In genomic region chr11:103223951-103224456, GRCm38 (mm10) we compare ENCODE assay signal across 10 mouse cellular contexts. TPM values are rescaled to one million over a fixed set of nuclear protein-coding genes. Genes with fewer than 3 reads are reported as not detected.
DNase-seq lines count a peak whose midpoint lies in the region; ATAC-seq lines count a peak whose summit lies in the region.
"Had no signal": no experiment of that assay in that cellular context is flagged by ENCODE, and none has a peak within 500 bp of the region (broad histone marks: within the 10 kb centered on the region; RNA-seq: fewer than 3 reads in every experiment).

No protein-coding gene starts in this region.

- H3K36me3 ChIP-seq in kidney, embryonic 16.5 days (ENCODE audit: insufficient read depth, low read length), result peaks cover 60% of the 10 kb centered on the region
- peaks cover 88% of the 10 kb centered on the region for H3K36me3 ChIP-seq in embryonic facial prominence, embryonic 10.5 days (replicated peaks)
- H3K36me3 ChIP-seq in limb, embryonic 15.5 days, result peaks cover 81% of the 10 kb centered on the region

- ATAC-seq in kidney, embryonic 16.5 days (ENCODE audit: low FRiP score, low TSS enrichment), result 0 out of 2 replicates have a peak, but pooled peaks have one; percentile 41
- ATAC-seq in limb, embryonic 15.5 days (ENCODE audit: insufficient number of reproducible peaks, low FRiP score, low TSS enrichment, low read depth), result no peak
- no peak for ATAC-seq in granulocyte monocyte progenitor cell, adult 5-6 weeks (replicated peaks; ENCODE audit: poor library complexity, severe bottlenecking)

- no peaks in the 10 kb centered on the region for H3K27me3 ChIP-seq in kidney, embryonic 16.5 days (ENCODE audit: insufficient read depth, low read length)
- H3K27me3 ChIP-seq in embryonic facial prominence, embryonic 10.5 days (replicated peaks; ENCODE audit: low read depth, poor library complexity, severe bottlenecking), result peaks cover 20% of the 10 kb centered on the region
- 0 out of 2 replicates have a peak, but pooled peaks cover 4% of the 10 kb centered on the region for H3K27me3 ChIP-seq in limb, embryonic 15.5 days

- no peak overlapping the region for H3K4me2 ChIP-seq in kidney, embryonic 16.5 days (replicated peaks; ENCODE audit: low read depth, low read length)
- no peak overlapping the region for H3K4me2 ChIP-seq in limb, embryonic 15.5 days

- no peaks in the 10 kb centered on the region for H3K4me1 ChIP-seq in kidney, embryonic 16.5 days (ENCODE audit: insufficient read depth, low read length)
- H3K4me1 ChIP-seq in embryonic facial prominence, embryonic 10.5 days, result peaks cover 18% of the 10 kb centered on the region
- H3K4me1 ChIP-seq in limb, embryonic 15.5 days, result peaks cover 6% of the 10 kb centered on the region; the same call in 1 of the 2 replicates

- no peak overlapping the region for H3K9ac ChIP-seq in kidney, embryonic 16.5 days (replicated peaks; ENCODE audit: low read length)
- H3K9ac ChIP-seq in limb, embryonic 15.5 days, result no peak overlapping the region

- 66% methylated on average over 18 of the region's 18 CpGs for WGBS in kidney, embryonic 16.5 days
- 60% methylated on average over 18 of the region's 18 CpGs for WGBS in embryonic facial prominence, embryonic 10.5 days
- WGBS in limb, embryonic 15.5 days, result 55% methylated on average over 18 of the region's 18 CpGs

- no peak overlapping the region for H3K4me3 ChIP-seq in kidney, embryonic 16.5 days (ENCODE audit: low read length)
- H3K4me3 ChIP-seq in embryonic facial prominence, embryonic 10.5 days, result no peak overlapping the region
- no peak overlapping the region for H3K4me3 ChIP-seq in limb, embryonic 15.5 days

- H3K9me3 ChIP-seq in kidney, embryonic 16.5 days (ENCODE audit: low read length), result no peaks in the 10 kb centered on the region
- H3K9me3 ChIP-seq in embryonic facial prominence, embryonic 10.5 days, result no peaks in the 10 kb centered on the region
- no peaks in the 10 kb centered on the region for H3K9me3 ChIP-seq in limb, embryonic 15.5 days

- no peak for DNase-seq in kidney, adult 11 months
- no peak for DNase-seq in embryonic facial prominence, embryonic 10.5 days (ENCODE audit: low spot score)
- DNase-seq in heart, adult 8-10 months (ENCODE audit: low spot score), result peak; percentile 61
- DNase-seq in layer of hippocampus, postnatal 14 days (ENCODE audit: low spot score in 2 of 2), result no peak
- DNase-seq in cerebellum, adult 8-10 months, result no peak
- DNase-seq: thymus, postnatal 25 days had no signal

- peak overlapping the region; percentile 46 for H3K27ac ChIP-seq in kidney, embryonic 16.5 days (ENCODE audit: low read length)
- H3K27ac ChIP-seq in embryonic facial prominence, embryonic 10.5 days (replicated peaks), result peak overlapping the region; percentile 74
- peak overlapping the region; percentile 38; the same call in 1 of the 2 replicates for H3K27ac ChIP-seq in limb, embryonic 15.5 days

RNA-seq across cellular contexts. Expression of gene Spata32, which starts 5.8 kb away (rescaled TPM):
- polyA plus RNA-seq in kidney, embryonic 16.5 days (2015; fragmentation: Nextera tagmentation; extraction: Ambion mirVana), result not detected in 2 replicates
- not detected in 2 replicates for polyA plus RNA-seq in embryonic facial prominence, embryonic 10.5 days (2016; fragmentation: Nextera tagmentation; extraction: Ambion mirVana)
- total RNA-seq in heart, adult 8-10 months (2022), result not detected
- polyA plus RNA-seq in limb, embryonic 15.5 days (2015; fragmentation: Nextera tagmentation; extraction: Ambion mirVana), result not detected in 2 replicates
- total RNA-seq in granulocyte monocyte progenitor cell, adult 5-6 weeks (2014; fragmentation: Nextera tagmentation), result 1.4 TPM in 1 of 2 replicates, not detected in the other
- not detected in 2 replicates for total RNA-seq in granulocyte monocyte progenitor cell, adult 5-6 weeks (2017)
- total RNA-seq in layer of hippocampus, postnatal 14 days (2021), result 1 to 10 TPM in 1 of 2 experiments, under 1 TPM in 1; 0.69 to 1.4 TPM
- polyA plus RNA-seq: embryonic facial prominence, embryonic 14.5 days had no signal

RNA-seq across cellular contexts. Expression of gene 1700023F06Rik, which starts 15.6 kb away (rescaled TPM):
- 0.27 and 0.82 TPM in 2 replicates for polyA plus RNA-seq in kidney, embryonic 16.5 days (2015; fragmentation: Nextera tagmentation; extraction: Ambion mirVana)
- 0.47 and 0.49 TPM in 2 replicates for polyA plus RNA-seq in embryonic facial prominence, embryonic 10.5 days (2016; fragmentation: Nextera tagmentation; extraction: Ambion mirVana)
- total RNA-seq in heart, adult 8-10 months (2022), result not detected
- 0.67 and 1.0 TPM in 2 replicates for polyA plus RNA-seq in limb, embryonic 15.5 days (2015; fragmentation: Nextera tagmentation; extraction: Ambion mirVana)
- not detected in 2 replicates for total RNA-seq in granulocyte monocyte progenitor cell, adult 5-6 weeks (2014; fragmentation: Nextera tagmentation)
- not detected in 2 replicates for total RNA-seq in granulocyte monocyte progenitor cell, adult 5-6 weeks (2017)
- 1 to 10 TPM; 1.4 TPM for total RNA-seq in layer of hippocampus, postnatal 14 days (2021)

RNA-seq across cellular contexts. Expression of gene Map3k14, which starts 43.3 kb away (rescaled TPM):
- 5.3 and 6.7 TPM in 2 replicates for polyA plus RNA-seq in kidney, embryonic 16.5 days (2015; fragmentation: Nextera tagmentation; extraction: Ambion mirVana)
- polyA plus RNA-seq in embryonic facial prominence, embryonic 10.5 days (2016; fragmentation: Nextera tagmentation; extraction: Ambion mirVana), result 3.1 and 3.2 TPM in 2 replicates
- total RNA-seq in heart, adult 8-10 months (2022), result 1 to 10 TPM; 2.7 to 3.9 (median 3.6) TPM
- polyA plus RNA-seq in limb, embryonic 15.5 days (2015; fragmentation: Nextera tagmentation; extraction: Ambion mirVana), result 4.3 and 5.3 TPM in 2 replicates
- total RNA-seq in granulocyte monocyte progenitor cell, adult 5-6 weeks (2014; fragmentation: Nextera tagmentation), result 10.9 and 16.7 TPM in 2 replicates
- 5.2 and 9.6 TPM in 2 replicates for total RNA-seq in granulocyte monocyte progenitor cell, adult 5-6 weeks (2017)
- total RNA-seq in layer of hippocampus, postnatal 14 days (2021), result 1 to 10 TPM; 2.4 to 3.0 TPM

RNA-seq across cellular contexts. Expression of gene Fmnl1, which starts 53.1 kb away (rescaled TPM):
- 2.4 and 3.4 TPM in 2 replicates for polyA plus RNA-seq in kidney, embryonic 16.5 days (2015; fragmentation: Nextera tagmentation; extraction: Ambion mirVana)
- 0.49 and 0.67 TPM in 2 replicates for polyA plus RNA-seq in embryonic facial prominence, embryonic 10.5 days (2016; fragmentation: Nextera tagmentation; extraction: Ambion mirVana)
- total RNA-seq in heart, adult 8-10 months (2022), result 10 to 100 TPM in 3 of 4 experiments, 1 to 10 TPM in 1; 9.3 to 20.1 (median 13.2) TPM
- 2.4 and 3.0 TPM in 2 replicates for polyA plus RNA-seq in limb, embryonic 15.5 days (2015; fragmentation: Nextera tagmentation; extraction: Ambion mirVana)
- 58.4 and 94.0 TPM in 2 replicates for total RNA-seq in granulocyte monocyte progenitor cell, adult 5-6 weeks (2014; fragmentation: Nextera tagmentation)
- total RNA-seq in granulocyte monocyte progenitor cell, adult 5-6 weeks (2017), result 21.3 and 31.0 TPM in 2 replicates
- total RNA-seq in layer of hippocampus, postnatal 14 days (2021), result 100 to 1,000 TPM; 120 to 128 TPM
